Mouse (Mus musculus) limb, embryonic 14.5 days (tissue): Measurements from ENCODE around the gene Adipor2. TPM values are rescaled to one million over a fixed set of nuclear protein-coding genes. Genes with fewer than 3 reads are reported as not detected.

ENCODE experiments used
- ATAC-seq: fragments of 200-750 bp; cut with Nextera tagmentation; 2 replicates; pipeline ENCODE4 v1.8.0; 2017; ENCODE audit warnings: low read depth, moderate number of reproducible peaks, moderate TSS enrichment; ENCODE audit not compliant: low FRiP score
- DNase-seq: peaks from one replicate; pipeline ENCODE4 v3.0.0-alpha.2; 2015; ENCODE audit warnings: low spot score
- H3K27ac ChIP-seq: fragments of 300-500 bp; sonication (generic); replicated peaks from 2 replicates; pipeline ENCODE4 v1.5.1; 2014; ENCODE audit warnings: low read depth, mild to moderate bottlenecking, low read length, moderate library complexity, mixed read lengths
- H3K27me3 ChIP-seq: fragments of 300-500 bp; sonication (generic); 2 replicates; pipeline ENCODE4 v1.6.1; 2014; ENCODE audit warnings: low read length, mixed read lengths; ENCODE audit not compliant: control insufficient read depth, insufficient read depth
- H3K36me3 ChIP-seq: fragments of 300-500 bp; sonication (generic); 2 replicates; pipeline ENCODE4 v1.6.1; 2014; ENCODE audit warnings: mild to moderate bottlenecking, low read length, moderate library complexity, mixed read lengths; ENCODE audit not compliant: control insufficient read depth, insufficient read depth
- H3K4me1 ChIP-seq: fragments of 300-500 bp; sonication (generic); 2 replicates; pipeline ENCODE4 v1.6.1; 2014; ENCODE audit warnings: antibody characterized with exemption, low read length, mixed read lengths; ENCODE audit not compliant: control insufficient read depth, insufficient read depth
- H3K4me2 ChIP-seq: fragments of 300-500 bp; sonication (generic); replicated peaks from 2 replicates; pipeline ENCODE4 v1.6.1; 2014; ENCODE audit warnings: low read depth, mild to moderate bottlenecking, low read length, moderate library complexity; ENCODE audit not compliant: severe bottlenecking
- H3K4me3 ChIP-seq: fragments of 300-500 bp; sonication (generic); replicated peaks from 2 replicates; pipeline ENCODE4 v1.5.1; 2014; ENCODE audit warnings: low read length
- H3K9ac ChIP-seq: fragments of 300-500 bp; sonication (generic); 2 replicates; pipeline ENCODE4 v1.6.1; 2014; ENCODE audit warnings: mild to moderate bottlenecking, low read depth, low read length, moderate library complexity; ENCODE audit not compliant: severe bottlenecking
- H3K9me3 ChIP-seq: fragments of 300-500 bp; sonication (generic); 2 replicates; pipeline ENCODE4 v1.6.1; 2016; ENCODE audit warnings: low read length; ENCODE audit not compliant: control insufficient read depth
- POLR2A ChIP-seq: fragments of 200-500 bp; IDR thresholded peaks from 2 replicates; pipeline ENCODE4 v1.8.0; 2012; ENCODE audit warnings: inconsistent platforms, mild to moderate bottlenecking, moderate library complexity, borderline replicate concordance; ENCODE audit not compliant: insufficient read depth, insufficient read length; ENCODE audit errors: extremely low read depth
- WGBS: fragments of 180-500 bp; shearing (Covaris S2); extraction: QIAGEN DNeasy Blood & Tissue Kit; methylation state at CpG from one replicate; pipeline ENCODE4 v1.1.7; 2014; 5-methylcytosine and 5-hydroxymethylcytosine counted together
- polyA plus RNA-seq, 2 experiments: library from polyadenylated mRNA; depleted of rRNA in 1 of 2; stranded (reverse) in 1 of 2; unstranded in 1 of 2; fragments of >200 nt; fragmentation: Nextera tagmentation in 1 of 2; extraction: Ambion mirVana in 1 of 2; gene quantifications; 2 replicates each; pipeline versions ENCODE4 v1.2.1 to v1.2.3; 2012 to 2014

The Adipor2 gene
- polyA plus RNA-seq, 2 experiments: 28.1 to 35.5 TPM

GRCm38 (mm10) chr6:119420357-119420756 is 2.9 kb upstream of the Adipor2 start:
- H3K4me1 ChIP-seq: no peaks in the 10 kb centered on the region
- H3K9me3 ChIP-seq: no peaks in the 10 kb centered on the region
- no peak overlapping the region for H3K4me2 ChIP-seq
- H3K36me3 ChIP-seq: no peaks in the 10 kb centered on the region
- 88% methylated on average over 5 of the region's 5 CpGs for WGBS
- no peak overlapping the region for H3K27ac ChIP-seq
- no peaks in the 10 kb centered on the region for H3K27me3 ChIP-seq
- no peak overlapping the region for H3K4me3 ChIP-seq
- no peak for TF ChIP-seq POLR2A
- ATAC-seq (no peak), DNase-seq (no peak)
- H3K9ac ChIP-seq: no peak overlapping the region

- H3K4me2 ChIP-seq: no peak overlapping the region
- no peaks in the 10 kb centered on the region for H3K36me3 ChIP-seq
- H3K27me3 ChIP-seq: no peaks in the 10 kb centered on the region
- H3K27ac ChIP-seq: no peak overlapping the region
- ATAC-seq: no peak
- no peaks in the 10 kb centered on the region for H3K9me3 ChIP-seq
- WGBS: 54% methylated on average over 7 of the region's 7 CpGs
- H3K4me3 ChIP-seq: no peak overlapping the region
- TF ChIP-seq POLR2A: no peak
- no peak overlapping the region for H3K9ac ChIP-seq
- no peak for DNase-seq
- no peaks in the 10 kb centered on the region for H3K4me1 ChIP-seq
Observed at GRCm38 (mm10) chr6:119419412-119419811, 1.9 kb upstream of the Adipor2 start.

DNA sequence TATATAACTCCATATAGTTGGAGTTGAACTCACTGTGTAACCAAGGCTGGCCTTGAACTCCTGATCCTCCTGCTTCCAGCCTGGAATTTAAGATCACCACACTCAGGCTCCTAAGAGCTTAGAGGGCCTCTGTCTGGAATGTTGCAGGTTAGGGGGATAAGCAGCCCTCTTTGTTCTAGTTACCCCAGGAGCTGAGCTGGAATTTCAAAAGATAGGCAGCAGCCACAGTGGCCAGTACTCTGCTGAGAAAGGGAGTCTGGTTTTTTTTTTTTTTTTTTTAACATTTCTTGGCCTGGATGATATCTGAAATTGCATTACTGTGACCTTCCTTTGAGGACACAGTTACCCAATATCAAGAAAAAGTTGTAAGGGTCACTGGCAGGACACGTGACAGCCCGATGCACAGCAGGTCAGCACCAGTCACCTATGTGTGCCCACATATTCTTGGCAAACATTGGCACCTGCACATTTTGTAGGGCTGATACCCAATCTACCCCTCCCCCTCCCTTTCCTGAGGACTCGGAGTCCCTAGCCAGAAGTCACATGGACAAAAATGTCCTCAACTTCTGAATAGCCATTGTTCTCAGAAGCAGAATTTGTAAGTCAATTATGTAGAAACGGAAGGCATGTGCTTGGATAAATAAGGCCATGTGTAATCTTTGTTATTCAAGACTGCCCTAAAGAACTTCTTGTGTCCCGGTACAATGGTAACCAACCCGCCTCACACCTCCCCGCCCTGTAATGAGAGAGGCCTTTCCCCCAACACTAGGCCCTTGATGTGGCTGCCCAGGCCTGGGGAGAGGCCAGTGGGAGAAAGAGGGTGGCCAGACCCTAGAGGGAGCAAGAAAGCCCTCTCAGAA is 1.1 kb upstream of the Adipor2 start:
- DNase-seq (no peak), ATAC-seq (no peak)
- Histone ChIP-seq H3K27me3 (no peaks in the 10 kb centered on the region), H3K4me2 (no peak overlapping the region), H3K27ac (no peak overlapping the region), H3K36me3 (no peaks in the 10 kb centered on the region), H3K9ac (no peak overlapping the region), H3K9me3 (no peaks in the 10 kb centered on the region), H3K4me3 (no peak overlapping the region), H3K4me1 (no peaks in the 10 kb centered on the region)
- TF ChIP-seq POLR2A: no peak
- 55% methylated on average over 7 of the region's 7 CpGs for WGBS

DNA sequence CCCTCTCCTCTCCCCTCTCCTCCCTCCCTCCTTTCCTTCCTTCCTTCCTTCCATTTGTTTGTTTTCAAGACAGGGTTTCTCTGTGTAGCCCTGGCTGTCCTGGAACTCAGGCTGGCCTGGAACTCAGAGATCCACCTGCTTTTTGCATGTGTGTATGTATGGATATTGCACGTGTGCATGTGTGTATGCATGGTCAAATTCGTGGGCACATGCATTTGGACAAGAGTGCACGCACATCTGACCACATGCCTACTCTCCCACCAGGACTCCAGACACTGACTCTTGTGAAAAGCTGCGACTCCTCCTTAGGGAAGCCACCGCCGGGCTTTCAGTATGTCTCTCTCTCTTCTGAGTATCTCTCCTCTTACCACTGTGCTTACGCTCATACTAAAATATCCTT is 317 bp upstream of the Adipor2 start:
- WGBS: 73% methylated on average over 7 of the region's 7 CpGs
- H3K36me3 ChIP-seq: no peaks in the 10 kb centered on the region

DNA sequence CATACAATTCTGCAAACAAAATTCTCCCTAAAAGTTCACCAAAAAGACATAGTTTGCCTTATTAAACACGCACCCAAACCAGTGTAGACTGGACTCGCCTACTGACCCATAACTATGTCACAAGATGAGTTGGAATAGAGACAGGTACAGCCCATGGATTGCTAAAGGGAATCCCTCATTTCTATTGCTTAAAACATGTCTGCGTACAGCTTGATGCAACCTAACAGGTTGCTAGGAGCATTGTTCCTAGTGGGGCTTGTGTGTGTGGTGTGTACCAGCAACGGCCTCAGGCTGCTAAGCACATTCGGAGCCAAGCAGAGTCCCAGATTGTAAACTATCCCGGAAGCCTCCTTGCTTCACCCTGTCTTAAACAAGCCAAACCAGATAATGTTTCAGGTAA is 861 bp downstream of the Adipor2 start:
- H3K9ac ChIP-seq: no peak overlapping the region
- DNase-seq (no peak), ATAC-seq (no peak)
- no peaks in the 10 kb centered on the region for H3K4me1 ChIP-seq
- no peak overlapping the region for H3K27ac ChIP-seq
- H3K4me2 ChIP-seq: no peak overlapping the region
- no peaks in the 10 kb centered on the region for H3K9me3 ChIP-seq
- 61% methylated on average over 6 of the region's 6 CpGs for WGBS
- no peak for TF ChIP-seq POLR2A
- no peaks in the 10 kb centered on the region for H3K36me3 ChIP-seq
- no peak overlapping the region for H3K4me3 ChIP-seq
- no peaks in the 10 kb centered on the region for H3K27me3 ChIP-seq

More for the DNA sequence above, 317 bp upstream of the Adipor2 start:
- Histone ChIP-seq H3K4me1 (no peaks in the 10 kb centered on the region), H3K4me2 (no peak overlapping the region), H3K9me3 (no peaks in the 10 kb centered on the region), H3K27me3 (no peaks in the 10 kb centered on the region), H3K27ac (no peak overlapping the region), H3K9ac (no peak overlapping the region), H3K4me3 (no peak overlapping the region)
- ATAC-seq (no peak), DNase-seq (no peak)
- no peak for TF ChIP-seq POLR2A
